Mouse (Mus musculus): ENCODE results near the gene Fgf2. TPM values are rescaled to one million over a fixed set of nuclear protein-coding genes. Genes with fewer than 3 reads are reported as not detected.

The Fgf2 gene
- not detected for total RNA-seq (2023)

DNA sequence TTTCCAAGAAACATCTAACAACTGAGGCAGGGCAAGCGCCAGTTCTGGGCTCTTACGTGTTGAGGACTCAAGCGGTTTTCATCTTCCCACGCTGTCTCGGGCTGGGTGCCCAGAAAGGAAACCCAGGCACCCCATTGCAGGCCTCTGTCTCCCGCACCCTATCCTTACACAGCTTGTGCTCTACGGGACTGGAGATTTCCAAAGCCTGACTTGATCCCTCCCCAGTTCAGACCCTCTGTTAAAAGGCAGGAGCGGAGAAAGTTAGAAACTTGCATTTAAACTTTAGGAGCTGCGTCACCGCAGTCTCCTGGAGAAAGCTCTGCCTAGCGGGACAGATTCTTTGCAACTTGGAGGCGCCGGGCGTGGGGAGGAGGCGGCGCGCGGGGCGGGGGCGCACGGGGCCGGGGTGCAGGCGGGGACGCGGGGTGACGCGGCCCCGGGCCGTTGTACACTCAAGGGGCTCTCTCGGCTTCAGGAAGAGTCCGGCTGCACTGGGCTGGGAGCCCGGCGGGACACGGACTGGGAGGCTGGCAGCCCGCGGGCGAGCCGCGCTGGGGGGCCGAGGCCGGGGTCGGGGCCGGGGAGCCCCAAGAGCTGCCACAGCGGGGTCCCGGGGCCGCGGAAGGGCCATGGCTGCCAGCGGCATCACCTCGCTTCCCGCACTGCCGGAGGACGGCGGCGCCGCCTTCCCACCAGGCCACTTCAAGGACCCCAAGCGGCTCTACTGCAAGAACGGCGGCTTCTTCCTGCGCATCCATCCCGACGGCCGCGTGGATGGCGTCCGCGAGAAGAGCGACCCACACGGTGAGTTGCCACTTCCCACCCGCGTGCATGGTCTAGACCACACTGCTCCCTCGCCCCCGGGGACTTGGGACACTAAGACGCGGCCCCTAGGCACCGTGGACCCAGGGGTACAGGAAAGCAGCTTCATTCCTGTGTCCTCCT, at the start of gene Fgf2:
Fgf2 (plus strand) TSS at position 126 of the 945 bp plus-strand sequence.

GRCm38 (mm10) chr3:37312370-37312941, 35.7 kb upstream of the Fgf2 start, which contains the start of the genes Bbs12 and Cetn4:
TSS of gene Bbs12 (plus strand) at chr3:37312554.
TSS of gene Cetn4 (minus strand) at chr3:37312708.

GRCm38 (mm10) chr3:37419458-37419991, 71.4 kb downstream of the Fgf2 start, which contains the start of gene Spata5:
TSS of gene Spata5 (plus strand) at chr3:37419896.

DNA sequence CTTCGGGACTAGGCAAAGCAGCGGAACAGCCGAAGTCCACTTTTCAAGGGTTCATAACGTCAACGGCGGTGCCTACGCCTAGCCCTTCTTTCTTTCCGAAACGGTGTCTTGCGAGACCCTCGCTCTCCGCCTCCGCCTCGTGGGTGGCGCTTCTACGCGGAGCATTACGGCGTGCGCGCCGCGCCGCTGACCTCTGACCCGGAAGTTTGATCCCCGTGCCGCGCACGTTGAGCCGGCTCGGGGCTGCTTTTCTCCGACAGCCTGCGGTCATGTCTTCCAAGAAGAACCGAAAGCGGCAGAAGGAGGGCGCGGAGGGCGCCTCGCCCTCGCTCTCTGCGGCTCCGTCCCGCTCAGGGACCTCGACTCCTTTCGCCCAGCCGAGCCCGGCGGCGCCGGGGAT, 71.9 kb downstream of the Fgf2 start, which contains the start of gene Nudt6:
Nudt6 (minus strand) TSS at position 140 of the 400 bp plus-strand sequence.

Other genes starting within 250 kb of the Fgf2 start
- not detected for gene Il2, start 222.4 kb upstream of the Fgf2 start, total RNA-seq (2023)
- gene Il21, start 115.7 kb upstream of the Fgf2 start, total RNA-seq (2023) = not detected
- 1 to 10 TPM; 1.0 to 1.3 TPM for gene Bbs12, start 35.8 kb upstream of the Fgf2 start, total RNA-seq (2023)
- gene Cetn4, start 35.6 kb upstream of the Fgf2 start, total RNA-seq (2023) = 1 to 10 TPM; 1.7 to 1.8 TPM
- gene Spata5, start 71.5 kb downstream of the Fgf2 start, total RNA-seq (2023) = 10 to 100 TPM; 24.5 to 29.3 TPM
- gene Nudt6, start 71.9 kb downstream of the Fgf2 start, total RNA-seq (2023) = 1 to 10 TPM; 4.8 to 6.2 TPM